Mouse (Mus musculus): ENCODE results near the gene Cmip.
"Not testable (repeated sequence)": the region's sequence is repeated elsewhere in the genome, so short reads cannot be mapped to it uniquely, and the experiment has no call there.

Cmip gene

GRCm38 (mm10) chr8:117420841-117421534 lies 164.1 kb downstream of the Cmip start:
- DNase-seq (ENCODE audit: low spot score in 2 of 2), result no peak

- no peak for DNase-seq (ENCODE audit: low spot score in 2 of 2)
Observed at GRCm38 (mm10) chr8:117421838-117422237, 165.0 kb downstream of the Cmip start.

- DNase-seq (ENCODE audit: low spot score in 2 of 2), result no peak
Observed at GRCm38 (mm10) chr8:117422343-117422742, 165.5 kb downstream of the Cmip start.

DNA sequence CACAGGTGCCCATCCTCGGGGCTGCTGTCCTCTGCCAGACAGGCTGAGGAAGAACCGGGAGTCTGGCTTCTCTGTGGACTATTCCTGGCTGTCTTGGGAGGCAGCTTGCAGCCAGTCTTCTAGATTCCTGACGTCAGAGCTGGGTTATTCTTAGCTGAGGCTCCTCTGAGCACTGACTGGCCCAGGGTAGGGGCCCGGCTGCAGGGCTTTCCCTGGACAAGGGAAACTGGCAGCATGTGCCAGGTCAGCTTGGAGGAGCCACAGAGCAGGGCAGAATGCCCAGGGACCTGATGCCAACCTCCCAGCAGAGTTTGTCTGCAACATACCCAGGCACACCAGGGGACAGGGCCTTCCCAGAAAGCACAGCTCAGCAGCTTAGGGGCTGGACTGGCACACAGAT lies 166.2 kb downstream of the Cmip start:
- DNase-seq (ENCODE audit: low spot score in 2 of 2), result no peak

DNA sequence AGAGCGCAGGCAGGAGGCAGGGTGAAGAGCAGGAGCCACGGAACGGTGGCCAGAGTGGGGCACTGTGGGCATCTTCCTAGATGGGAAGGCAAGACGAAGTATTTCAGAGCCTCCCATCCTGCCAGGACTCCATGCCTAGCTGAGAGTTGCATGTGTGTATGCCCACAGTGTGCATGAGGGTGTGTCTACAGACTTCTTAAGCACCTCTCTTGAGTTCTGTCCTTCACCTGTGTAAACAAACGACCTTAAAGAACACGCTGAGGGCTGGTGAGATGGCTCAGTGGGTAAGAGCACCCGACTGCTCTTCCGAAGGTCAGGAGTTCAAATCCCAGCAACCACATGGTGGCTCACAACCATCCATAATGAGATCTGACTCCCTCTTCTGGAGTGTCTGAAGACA lies 171.0 kb downstream of the Cmip start:
- DNase-seq (ENCODE audit: low spot score in 2 of 2), result not testable (repeated sequence)

DNA sequence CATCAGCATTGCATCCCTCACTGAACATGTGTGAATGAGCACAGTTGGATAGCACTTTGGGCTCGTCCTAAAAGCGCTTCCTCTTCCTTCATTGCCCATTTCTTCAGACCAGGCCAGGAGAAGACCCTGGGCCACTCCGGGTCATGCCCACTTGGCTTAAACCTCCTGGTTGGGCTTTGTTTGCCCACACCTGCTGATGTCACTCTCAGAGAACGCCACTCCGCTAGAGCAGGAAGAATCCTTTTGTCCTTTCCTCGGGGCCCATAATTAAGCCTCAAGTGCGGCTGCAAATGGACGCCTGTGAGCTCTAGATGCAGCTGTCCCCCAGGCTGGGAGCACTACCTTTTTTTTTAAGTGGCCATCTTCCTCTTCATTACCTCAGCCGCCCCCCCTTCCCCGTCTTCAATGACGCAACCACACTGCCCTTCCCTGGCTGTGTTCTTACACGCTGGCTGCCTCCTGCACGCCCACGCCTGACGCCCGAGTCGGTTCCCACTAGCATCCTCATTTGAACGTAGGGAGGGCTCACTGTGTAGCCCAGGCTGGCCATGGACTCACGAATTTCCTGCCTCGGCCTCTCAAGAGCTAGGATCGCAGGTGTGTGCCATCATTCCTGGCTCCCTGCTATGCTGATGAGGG lies 171.8 kb downstream of the Cmip start:
- DNase-seq (ENCODE audit: low spot score in 2 of 2), result no peak

DNA sequence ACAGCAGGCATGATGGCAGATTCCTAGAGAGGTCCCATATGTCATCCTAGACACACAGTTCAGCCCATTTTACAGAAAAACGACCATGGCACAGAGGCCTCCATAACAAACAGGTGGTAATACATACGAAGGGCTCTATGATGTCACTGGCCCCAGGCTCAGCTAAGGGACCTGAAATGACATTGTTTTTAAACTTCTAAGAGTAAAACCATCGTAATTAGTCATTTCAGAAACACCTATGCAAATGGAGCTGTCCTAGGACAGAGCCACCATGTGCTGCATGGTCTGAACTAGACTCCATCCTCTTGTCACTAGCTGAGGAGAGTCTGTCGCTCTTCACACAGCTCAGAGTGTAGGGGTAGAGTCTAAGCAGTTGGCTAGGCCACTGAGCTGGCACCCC lies 173.8 kb downstream of the Cmip start:
- DNase-seq (ENCODE audit: low spot score in 2 of 2), result no peak

GRCm38 (mm10) chr8:117431554-117431953 lies 174.7 kb downstream of the Cmip start:
- DNase-seq (ENCODE audit: low spot score in 2 of 2), result no peak

GRCm38 (mm10) chr8:117432111-117432510 lies 175.2 kb downstream of the Cmip start:
- DNase-seq (ENCODE audit: low spot score in 2 of 2), result no peak

DNA sequence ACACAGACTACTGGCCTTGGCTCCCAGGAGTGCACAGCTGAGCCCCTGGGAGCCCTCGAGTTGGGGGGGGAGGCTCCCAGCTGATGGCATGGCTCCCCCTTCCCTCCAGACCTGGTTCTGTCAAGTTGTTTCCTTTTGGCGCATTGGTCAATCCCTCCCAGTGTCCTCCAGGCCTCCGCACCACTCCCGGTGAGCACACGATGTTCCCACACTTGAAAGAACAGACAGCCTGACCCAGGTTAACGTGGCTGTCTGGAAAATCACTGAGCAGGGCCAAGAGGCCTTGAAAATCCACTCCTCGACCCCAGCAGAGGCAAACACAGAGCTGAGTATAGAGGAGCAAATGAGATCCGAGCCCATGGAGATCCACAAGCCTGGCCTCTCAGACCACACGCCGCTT lies 177.1 kb downstream of the Cmip start:
- no peak for DNase-seq (ENCODE audit: low spot score in 2 of 2)

GRCm38 (mm10) chr8:117436786-117437185 lies 179.9 kb downstream of the Cmip start:
- DNase-seq (ENCODE audit: low spot score in 2 of 2), result no peak

DNA sequence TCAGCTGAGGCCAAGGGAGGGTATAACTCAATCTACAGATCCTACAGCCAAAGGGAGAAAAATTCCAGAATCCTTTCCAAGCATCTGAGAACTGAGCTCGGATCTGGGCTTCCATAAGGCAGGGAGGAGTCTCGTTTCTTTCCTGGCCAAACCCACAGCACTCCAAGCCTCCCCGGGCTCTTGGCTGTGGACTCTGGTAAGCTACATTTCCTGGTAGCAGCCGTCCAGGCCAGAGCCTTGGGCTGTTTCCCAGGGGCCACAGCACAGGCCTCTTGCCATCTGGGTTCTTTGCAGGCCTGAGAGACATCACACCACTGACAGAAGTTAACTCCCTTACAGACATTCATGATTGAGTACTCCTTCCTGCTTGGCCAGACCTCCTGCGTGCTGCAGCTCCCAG lies 180.8 kb downstream of the Cmip start:
- DNase-seq (ENCODE audit: low spot score in 2 of 2), result no peak

- no peak for DNase-seq (ENCODE audit: low spot score in 2 of 2)
Observed at GRCm38 (mm10) chr8:117440317-117440716, 183.5 kb downstream of the Cmip start.

DNA sequence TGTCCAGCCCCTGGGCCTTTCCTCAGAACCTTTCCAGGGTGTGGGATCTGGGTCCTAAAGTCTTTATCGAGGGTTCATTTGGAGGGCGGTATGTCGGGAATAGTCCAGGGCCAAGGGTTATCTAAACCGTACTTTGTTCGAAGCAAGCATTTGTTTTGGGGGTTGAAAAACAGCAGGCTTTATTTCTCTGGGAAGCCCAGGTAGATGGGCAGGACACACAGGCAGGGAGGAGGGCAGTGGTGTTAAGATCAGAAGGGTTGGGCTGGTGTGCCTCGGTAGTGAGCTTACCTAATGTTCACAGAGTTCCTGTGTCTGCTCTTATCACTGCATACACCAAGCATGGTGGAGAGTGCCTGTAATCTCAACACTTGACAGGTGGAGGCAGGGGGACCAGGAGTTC lies 183.9 kb downstream of the Cmip start:
- DNase-seq (ENCODE audit: low spot score in 2 of 2), result no peak

GRCm38 (mm10) chr8:117445507-117445906 lies 188.6 kb downstream of the Cmip start:
- DNase-seq (ENCODE audit: low spot score in 2 of 2), result no peak

- DNase-seq (ENCODE audit: low spot score in 2 of 2), result no peak
Observed at GRCm38 (mm10) chr8:117446344-117446997, 189.6 kb downstream of the Cmip start.

GRCm38 (mm10) chr8:117451072-117451471 lies 194.2 kb downstream of the Cmip start:
- no peak for DNase-seq (ENCODE audit: low spot score in 2 of 2)

- DNase-seq (ENCODE audit: low spot score in 2 of 2), result no peak
Observed at GRCm38 (mm10) chr8:117453974-117454373, 197.1 kb downstream of the Cmip start.

- DNase-seq (ENCODE audit: low spot score in 2 of 2), result no peak
Observed at GRCm38 (mm10) chr8:117454516-117455116, 197.8 kb downstream of the Cmip start.

- no peak for DNase-seq (ENCODE audit: low spot score in 2 of 2)
Observed at GRCm38 (mm10) chr8:117455701-117456100, 198.8 kb downstream of the Cmip start.

DNA sequence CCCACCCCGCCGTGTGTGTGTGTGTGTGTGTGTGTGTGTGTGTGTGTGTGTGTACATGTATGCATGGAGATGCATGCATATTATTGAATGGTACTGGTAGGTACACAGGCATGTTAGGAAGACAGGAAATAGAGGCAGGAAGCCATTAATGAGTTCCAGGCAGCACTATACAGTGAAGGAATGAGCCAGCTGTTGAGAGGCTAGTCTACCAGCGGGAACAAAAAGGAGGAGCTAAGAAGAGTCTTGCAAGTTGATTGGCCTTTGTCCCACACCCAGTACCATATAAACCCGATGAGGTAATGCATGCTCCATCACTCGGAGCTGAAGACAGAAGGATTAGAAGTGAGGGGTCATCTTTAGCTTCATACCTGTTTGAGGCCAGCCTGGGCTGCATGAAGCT lies 201.6 kb downstream of the Cmip start:
- no peak for DNase-seq (ENCODE audit: low spot score in 2 of 2)

GRCm38 (mm10) chr8:117462701-117463284 lies 205.9 kb downstream of the Cmip start:
- no peak for DNase-seq (ENCODE audit: low spot score in 2 of 2)

Data from spleen, postnatal 14 days (tissue).